Mouse (Mus musculus) urinary bladder, postnatal 14 days (tissue): ENCODE measurements around the gene Ccp110.

ENCODE experiments used
- DNase-seq: peaks from one replicate; pipeline ENCODE4 v3.0.0; 2021; ENCODE audit warnings: low spot score

Gene Ccp110

DNA sequence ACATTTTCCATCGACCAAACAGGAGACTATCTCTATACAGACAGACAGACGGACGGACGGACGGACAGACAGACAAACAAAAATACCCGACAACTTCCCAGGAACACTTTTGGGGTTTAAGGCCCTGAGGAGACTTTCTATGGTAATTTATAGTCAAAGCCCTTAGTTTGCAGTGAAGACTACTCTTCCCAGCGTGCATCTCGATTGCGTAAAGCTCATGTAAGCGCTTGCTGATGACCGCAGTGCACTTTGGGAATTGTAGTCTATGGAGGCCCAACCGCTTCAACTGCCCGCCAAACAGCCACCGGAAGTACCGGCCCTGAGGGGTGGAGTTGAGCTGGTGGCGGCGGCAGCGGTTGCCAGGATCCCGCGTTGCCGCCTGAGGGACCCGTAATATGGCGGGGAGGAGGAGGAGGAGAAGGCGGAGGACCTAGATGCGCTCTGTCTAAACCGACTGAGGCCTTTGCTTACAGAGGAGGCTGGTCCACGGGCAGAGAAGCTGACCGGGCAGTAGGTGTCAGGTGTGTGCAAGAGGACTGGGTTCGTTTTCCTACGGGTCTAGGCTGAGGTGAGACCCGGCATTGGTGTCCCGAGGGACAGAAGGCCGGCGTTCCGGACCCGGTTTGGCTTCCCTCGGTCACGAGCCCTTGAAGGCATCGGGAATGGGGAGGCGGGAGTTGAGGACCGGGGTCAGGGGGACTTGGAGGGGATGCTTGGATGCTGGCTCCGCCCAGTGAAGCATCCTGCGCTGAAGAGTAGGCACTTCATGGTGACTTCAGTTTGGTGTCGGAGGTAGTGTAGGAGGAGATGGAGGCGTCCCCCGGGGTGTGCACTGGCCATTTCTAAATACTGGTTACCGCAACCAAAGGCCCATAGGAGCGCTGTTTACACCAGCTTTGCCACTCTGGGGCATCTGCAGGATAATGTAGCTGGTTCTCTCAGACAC is at the start of gene Ccp110:
Gene Ccp110 (plus strand): TSS at position 325 of the 946 bp plus-strand sequence.
- DNase-seq = peak; percentile 93

DNA sequence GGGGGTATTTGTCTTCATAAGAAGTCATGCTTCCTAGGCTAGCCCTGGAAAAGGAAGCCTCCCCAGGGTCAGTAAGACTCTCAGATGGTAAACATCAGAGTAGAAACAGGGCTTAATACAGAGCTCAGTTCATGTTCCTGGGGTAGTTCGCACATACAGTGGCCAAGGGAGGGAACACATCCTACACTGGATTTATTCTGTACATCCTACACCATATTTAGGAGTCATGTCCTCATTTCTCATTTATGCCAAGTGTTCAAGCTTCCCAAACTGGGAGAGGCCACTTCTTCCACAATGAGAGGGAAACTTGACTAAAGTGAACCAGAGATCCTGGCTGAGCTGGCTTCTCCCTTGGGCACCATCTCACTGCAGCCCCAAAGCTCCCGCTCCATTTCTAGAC is 44.6 kb upstream of the Ccp110 start:
- no peak for DNase-seq

DNA sequence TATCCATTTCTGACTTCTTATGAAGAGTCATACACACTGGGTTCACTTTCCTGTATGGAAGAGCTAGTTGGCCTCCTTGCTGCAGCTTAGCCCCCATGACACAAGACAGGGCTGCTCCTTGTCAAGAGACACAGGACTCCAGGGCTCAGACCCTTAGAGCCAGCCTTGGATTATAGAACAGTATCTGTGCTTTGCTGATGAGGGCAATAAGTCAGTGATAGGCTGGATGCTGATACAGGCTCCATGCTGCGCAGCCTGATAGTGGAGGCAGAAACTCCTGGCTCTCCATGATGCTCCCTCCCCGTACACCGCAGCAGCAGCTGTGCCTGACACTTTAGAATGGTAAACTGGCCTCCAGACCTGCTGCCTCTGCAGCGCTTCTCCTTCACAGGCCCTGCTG is 42.2 kb upstream of the Ccp110 start:
- no peak for DNase-seq

DNA sequence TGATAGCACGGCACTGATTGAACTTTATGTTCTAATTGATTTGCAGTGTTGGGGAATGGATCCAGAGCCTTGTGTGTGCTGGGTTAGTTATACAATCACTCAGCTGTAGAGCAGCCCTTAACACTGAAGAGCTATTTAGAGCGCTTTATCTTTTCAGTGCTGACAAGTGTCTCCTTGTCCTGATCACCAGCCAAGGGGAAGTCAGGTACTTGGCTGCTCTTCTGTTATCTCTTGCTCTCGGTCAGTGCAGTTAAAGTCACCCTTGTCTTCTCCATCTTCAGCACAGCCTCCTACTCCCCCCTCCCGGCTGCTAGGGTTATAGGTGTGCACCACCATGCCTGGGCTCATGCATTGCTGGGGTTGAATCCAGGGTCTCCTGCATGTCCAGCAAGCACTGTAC is 35.5 kb upstream of the Ccp110 start:
- DNase-seq = no peak

DNA sequence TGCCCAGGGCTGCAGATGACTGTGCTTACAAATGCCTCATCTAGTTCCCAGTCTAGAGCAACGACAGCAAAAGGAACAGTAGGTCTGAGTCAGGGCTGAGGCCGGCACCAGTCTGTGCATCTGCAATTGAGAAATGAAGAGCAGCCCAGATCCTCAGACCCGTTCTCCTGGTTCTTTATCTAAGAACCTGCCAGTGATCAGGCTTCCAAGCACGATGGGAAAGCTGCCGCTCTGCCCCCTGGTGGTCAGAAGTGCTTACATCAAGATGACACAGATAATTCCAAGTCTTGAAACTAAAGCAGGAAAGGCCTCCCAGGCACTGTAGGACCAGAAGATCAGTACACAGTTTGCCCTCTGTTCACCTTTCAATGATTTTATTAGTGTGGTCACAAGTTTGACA is 24.2 kb upstream of the Ccp110 start:
- peak; percentile 84 for DNase-seq

DNA sequence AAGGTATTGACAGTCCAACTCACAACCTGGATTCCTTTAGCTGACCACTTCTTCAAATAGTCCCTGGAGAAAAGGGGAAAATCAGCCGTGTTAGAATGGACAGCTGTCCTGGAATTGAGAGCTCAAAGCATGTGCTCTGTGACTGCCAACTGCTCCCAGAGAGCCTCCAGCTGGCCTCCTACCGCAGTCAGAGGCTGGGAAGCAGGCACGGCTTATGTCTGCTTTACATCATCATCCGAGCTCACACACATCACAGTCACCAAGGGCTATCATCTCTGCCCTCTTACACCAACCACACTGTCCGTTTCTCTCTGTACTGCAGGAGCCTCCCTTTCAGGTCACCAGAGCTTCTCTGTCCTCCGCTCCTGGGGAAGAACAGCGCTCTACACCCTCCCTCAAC is 23.3 kb upstream of the Ccp110 start:
- DNase-seq = no peak

DNA sequence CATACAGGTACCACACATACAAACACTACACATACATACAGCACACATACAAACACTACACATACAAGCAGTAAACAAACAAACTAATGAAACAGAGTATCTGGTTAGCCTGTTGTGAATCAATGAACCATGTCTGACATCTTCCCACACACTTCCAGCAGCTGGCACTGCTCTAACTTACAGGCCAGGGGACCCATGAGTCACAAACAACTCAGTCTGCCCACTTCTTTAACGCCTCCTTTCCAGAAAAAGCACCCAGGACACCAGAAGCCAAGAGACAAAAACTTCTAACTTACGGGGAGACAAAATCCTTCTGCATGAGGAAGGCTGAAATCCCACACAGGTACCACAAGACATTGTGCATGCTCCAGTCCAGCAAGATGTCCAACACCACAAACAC is 21.1 kb upstream of the Ccp110 start:
- no peak for DNase-seq

DNA sequence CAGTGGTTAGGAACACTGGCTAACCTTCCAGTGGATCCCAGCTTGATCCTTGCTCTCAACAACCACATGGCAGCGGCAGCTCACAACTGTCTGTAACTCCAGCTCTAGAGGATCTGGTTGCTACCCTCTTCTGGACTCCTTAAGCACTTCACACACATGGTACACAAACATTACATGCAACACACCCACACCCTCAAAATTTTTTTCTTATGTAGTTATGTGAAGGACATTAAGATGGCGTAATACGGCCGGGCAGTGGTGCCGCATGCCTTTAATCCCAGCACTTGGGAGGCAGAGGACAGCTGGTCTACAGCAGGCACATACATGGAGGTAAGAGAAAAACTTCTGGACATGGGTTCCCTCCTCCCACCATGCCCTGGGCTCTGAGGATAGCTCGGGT is 16.2 kb upstream of the Ccp110 start:
- DNase-seq = no peak

DNA sequence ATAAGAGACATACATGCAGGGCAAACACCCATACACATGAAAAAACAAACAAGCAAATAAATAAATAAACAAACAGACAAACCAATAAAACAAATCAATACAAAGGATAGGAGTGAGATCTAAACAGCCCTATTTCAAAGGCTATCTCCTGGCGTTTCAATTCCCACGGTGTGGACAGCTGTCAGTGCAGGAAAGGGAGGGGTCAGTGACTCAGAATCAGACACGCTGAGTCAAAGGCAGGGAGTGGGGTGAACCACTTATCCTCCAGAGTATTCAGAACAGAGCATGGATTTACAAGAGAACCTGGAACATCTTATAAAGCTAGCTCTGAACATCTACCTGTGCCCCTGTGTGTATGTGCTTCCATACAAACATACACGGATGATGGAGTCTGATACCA is 15.2 kb upstream of the Ccp110 start:
- DNase-seq = no peak

DNA sequence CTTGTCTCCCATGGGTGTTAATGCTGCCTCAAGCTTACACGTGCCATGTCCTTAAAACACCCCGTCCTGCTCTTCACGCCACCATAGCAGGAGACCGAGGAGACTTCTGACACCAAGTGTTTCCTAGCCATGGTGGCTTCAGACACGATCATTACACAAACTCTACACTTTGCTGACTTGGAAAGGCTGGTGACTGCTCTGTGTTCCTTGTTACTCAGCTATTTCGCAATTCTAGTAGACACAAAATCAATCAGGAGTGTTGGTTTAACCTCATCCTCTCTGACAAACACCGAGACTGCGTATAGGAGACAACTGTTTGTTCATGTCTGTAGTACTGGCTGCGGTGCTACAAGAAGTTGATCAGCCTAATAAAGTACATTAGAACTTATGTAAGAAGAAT is 13.5 kb upstream of the Ccp110 start:
- DNase-seq = no peak

DNA sequence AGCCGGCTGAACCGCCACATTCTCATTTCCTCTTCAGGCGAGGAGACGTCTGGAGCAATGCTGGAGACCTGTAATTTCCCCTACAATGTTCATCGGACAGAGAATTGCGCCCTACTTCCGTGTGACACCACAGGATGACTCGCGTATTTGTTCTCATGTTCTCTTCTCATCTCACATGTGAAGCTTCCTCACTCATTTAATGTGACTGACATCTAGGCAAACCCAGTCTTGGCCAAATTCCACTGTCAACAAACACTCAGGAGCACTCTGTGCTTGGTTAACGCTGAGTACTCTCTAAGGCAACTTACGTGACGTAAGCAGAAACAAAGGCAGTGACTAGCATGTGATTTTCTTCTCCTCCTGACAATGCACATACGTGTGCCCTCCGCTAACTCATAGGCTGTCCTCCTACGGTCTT is 9.2 kb upstream of the Ccp110 start:
- peak; percentile 24 for DNase-seq

DNA sequence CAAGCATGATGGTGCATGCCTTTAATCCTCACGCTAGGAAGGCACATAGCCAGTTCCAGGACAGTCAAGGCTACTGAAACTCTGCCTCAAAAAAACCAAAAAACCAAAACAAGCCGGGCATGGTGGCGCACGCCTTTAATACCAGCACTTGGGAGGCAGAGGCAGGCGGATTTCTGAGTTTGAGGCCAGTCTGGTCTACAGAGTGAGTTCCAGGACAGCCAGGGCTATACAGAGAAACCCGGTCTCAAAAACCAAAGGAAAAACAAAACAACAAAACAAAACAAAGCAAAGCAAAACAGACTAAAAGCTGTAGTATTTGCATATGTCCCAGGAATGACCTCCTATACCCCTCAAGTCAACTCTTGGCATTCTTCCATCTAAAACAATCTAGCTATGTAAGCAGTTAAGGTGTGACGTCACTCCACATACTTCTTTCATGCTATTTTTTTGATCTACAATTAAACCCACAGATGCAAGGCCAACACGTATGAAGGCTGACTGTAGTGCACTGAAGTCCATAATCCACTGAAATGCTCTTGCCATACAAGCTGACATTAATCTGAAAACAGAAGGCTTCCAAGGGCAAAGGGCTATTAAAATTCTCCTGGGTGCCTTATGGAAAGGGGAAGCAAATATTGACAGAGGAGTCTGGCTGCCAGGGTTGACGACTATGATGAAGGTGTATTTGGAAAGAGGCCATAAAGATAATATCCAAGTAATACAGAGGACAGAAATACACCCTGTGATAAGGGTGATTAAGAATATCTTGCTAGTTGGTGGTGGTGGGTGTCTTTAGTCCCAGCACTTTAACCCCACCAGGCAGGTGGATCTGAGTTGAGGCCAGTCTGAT is 8.1 kb upstream of the Ccp110 start:
- no peak for DNase-seq

DNA sequence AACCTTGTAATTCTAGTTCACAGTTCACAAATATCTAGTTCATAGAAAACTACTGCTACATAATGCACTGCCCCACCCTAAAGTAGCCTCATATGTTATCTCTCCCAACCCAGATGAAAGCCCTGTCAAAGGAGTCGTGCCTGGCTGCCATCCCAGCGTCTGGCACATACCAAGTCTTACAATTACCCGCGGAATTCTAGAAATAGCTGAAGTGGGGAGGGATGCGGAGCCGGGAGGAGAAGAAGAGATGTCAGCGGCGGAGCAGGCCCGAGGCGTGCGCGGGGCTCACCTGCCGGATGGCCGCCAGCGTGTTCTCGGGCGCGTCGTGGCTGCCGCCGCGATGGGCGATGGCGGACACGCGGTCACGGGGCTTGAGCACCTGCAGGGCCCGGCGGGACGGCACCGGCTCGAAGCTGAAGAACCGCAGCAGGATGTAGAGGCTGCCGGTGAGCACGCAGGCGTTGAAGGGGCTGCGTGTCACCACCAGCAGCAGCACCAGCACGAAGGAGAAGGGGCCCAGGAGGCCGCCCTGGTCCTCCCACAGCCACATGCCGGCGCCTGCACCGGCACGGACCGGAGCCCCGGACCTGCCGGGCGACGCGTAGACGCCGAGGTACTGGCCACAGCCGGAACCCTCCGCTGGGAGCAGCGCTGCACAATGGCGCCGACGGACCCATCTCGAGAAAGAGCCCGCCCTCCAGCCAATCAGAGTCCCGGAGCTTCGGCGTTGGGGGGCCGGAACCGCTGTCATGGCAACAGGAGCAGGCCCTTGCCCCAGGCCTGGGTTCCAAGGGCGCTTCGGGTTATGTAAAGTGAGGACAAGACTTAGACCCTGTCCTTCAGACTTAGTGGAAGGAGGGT is 7.0 kb upstream of the Ccp110 start, which contains the start of gene Gde1:
Gene Gde1 (minus strand): TSS at position 678 of the 861 bp plus-strand sequence.
- DNase-seq = peak; percentile 90

DNA sequence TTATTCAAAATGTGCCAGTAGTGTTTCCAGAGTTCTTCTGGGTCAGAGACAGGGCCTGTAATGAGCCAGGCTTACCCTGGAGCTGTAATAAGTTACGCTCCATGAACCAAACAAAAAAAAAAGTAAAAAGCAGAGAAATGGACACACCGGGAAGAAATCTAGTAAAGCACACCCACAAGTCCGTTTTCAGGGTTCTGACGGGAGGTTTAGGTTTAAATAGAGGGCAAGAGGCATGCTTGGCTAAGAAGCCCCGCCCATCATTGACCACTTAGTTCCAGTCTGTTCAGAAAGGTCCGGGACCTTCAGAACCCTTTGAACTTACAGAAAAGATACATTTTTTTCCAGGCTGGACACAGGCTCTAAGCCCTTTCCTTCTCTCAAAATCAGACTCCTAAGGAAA is 6.3 kb upstream of the Ccp110 start:
- no peak for DNase-seq

DNA sequence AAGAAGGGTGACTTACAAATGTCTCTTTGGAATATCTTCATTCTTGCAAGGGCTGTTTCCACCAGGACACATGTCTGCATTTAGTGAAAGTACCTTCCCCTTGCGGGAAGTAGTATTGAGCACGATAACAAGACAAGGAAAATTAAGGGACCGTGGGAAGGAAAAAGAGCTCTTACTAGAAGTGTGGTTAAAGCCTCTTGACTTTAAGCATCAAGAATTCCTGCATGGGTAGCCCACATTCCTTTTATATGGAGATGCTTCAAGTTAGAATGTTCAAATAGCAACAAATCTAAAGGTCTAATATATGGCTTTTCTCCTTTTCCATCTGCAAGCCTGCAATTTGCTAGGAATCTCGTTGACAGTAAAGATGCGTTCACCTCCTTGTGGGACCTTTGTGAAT is 5.9 kb upstream of the Ccp110 start:
- DNase-seq = no peak

DNA sequence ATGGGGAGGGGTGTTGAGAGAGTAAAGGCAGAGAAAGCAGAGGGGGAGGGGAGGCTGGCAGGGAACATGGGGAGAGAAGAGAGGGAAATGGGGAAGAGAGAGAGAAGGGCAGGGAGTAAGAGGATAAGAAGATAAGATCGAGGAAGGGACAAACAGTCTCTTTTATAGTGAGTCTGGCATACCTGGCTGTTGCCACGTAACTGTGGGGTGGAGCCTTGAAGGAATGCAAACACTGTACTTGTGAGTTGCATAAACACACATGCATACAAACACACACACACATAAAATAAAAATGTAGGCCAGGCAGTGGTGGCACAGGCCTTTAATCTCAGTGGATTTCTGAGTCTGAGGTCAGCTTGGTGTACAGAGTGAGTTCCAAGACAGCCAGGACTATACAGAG is 5.1 kb upstream of the Ccp110 start:
- peak; percentile 52 for DNase-seq

DNA sequence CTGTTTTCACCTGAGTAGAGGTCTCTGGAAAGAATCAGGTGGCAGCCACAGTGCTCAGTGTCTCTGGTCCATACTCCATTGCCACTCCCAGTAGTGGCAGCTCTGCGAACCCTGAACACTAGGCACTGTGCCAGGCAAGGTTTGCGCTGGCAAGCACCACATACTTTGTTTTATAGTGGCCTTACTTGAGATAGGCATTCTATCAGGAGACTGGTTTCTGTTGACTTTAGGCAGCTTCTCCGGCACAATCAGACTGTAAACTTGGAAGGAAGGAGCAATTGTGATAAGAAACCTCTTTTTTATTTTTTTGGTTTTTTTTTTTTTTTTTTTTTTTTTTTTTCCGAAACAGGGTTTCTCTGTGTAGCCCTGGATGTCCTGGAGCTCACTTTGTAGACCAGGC is 4.3 kb upstream of the Ccp110 start:
- DNase-seq = peak; percentile 71

DNA sequence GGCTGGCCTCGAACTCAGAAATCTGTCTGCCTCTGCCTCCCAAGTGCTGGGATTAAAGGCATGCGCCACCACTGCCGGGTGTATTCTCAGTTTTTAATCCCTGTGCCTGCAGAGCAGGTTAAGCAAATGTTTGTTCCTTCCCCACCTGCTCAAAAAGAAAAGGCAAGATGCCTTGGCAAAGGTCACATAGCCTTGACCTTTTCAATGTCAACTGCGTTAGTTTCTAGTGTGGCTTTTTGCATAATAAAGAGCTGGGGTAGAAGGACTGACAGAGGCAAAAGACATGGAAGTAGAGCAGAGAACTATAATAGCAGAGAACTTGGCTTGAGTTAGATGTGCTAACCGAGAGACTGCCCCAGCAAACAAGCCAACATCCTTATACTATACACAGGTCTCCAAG is 1.6 kb upstream of the Ccp110 start:
- no peak for DNase-seq

DNA sequence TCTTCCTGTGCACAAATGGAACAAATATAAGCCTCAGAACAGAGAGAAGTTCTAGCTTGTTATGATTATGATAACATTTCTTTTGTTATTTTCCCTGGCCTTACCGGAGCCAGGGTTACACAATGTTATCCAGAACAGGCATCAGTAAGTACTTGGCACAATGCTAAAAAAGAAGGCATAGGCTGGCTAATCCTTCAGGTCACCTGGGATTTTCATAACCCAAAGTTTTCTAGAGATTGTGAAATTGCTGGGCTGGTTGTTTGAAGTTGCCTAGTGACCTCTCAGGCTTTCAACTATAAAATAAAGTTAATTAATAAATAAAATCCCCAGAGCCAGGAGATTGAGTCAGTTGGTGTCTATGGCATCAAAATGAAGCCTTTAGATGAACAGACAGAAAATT is 2.5 kb downstream of the Ccp110 start:
- DNase-seq = no peak

DNA sequence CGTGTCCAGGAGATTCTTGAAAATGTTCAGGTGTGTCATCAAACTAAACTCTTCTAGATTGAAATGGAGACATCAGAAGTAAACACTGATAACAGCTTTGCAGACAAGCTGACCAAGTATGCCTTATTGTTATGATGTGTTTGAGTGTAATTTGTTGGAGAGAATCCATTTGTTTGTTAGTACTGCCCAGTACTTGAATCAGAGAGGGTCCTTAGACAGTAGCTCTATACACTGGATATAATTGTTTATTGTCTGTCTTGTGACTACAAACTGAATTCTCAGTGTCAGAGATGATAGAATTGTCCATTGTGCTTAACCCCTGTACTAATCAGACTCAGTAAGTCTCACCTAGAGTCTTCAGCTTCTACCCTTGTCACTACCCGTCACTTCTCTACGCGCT is 5.7 kb downstream of the Ccp110 start:
- no peak for DNase-seq

DNA sequence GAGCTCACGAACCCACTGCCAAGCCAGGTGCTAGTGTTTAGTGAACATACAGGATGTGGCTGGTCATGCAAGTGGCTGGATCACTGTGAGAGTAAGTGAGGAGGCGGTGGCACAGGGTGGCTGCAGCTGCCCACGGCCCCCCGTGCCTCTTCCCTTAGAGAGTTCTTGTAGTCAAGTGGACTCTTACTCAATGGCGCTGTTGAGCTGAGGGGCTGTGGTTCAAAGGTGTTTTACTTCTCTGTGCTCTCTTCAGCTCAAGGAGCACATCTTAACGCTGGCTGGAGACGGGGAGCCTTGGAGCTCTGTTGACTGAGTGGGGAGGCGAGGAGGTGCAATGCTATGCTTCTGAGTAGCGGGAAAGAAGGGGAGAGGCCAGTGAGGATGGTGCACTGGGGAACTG is 11.6 kb downstream of the Ccp110 start:
- DNase-seq = no peak

DNA sequence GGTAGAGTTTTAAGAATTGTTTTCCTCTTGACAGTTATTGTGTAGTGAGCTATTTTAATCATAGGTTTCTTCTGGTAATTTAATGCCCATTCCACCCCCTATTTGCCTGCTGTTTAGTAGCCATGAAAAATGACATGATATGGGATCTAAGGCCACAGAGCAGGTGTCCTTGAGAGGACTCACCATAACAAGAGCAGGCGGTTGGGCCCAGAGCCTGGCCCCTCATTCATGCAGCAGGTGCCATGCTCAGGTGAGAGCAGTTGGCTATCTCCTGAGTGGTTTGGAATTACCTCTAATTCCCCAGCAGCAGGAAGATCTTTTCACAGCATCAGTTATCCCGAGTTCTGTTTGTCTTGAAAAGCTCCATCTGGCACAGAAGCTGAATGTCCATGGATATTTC is 13.1 kb downstream of the Ccp110 start:
- DNase-seq = no peak
